Mouse (Mus musculus) right cerebral cortex, postnatal 10 days (tissue): ENCODE data around the gene Bcar1.

Source experiments
- DNase-seq, 2 experiments: peaks; one replicate each; pipeline ENCODE4 v3.0.0; 2021; ENCODE audit warnings: low spot score in 2 of 2

The Bcar1 gene

GRCm38 (mm10) chr8:111682521-111682920 lies 61.1 kb downstream of the Bcar1 start:
- no peak for DNase-seq

DNA sequence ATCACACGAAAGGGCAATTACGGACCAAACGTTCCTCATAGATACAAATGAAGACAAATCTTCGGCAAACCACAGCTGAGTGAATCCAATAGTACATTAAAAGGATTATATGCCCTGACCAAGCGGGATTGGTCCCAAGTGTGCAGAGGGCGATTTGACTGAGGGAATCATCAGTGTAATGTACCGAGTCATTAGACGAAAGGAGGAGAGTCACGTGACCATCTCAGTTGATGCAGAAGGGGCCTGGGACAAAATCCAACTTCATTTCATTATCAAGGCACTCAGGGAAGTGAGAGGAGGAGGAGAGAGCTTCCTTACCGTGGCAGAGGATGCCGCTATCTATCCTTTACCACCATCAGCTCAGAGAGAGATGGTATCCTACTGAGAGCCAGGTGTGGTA lies 62.5 kb downstream of the Bcar1 start:
- DNase-seq = no peak

GRCm38 (mm10) chr8:111680423-111681028 lies 63.1 kb downstream of the Bcar1 start:
- DNase-seq = no peak

- DNase-seq = peak; percentile 59 to 70
These were observed 64.8 kb downstream of the Bcar1 start for GRCm38 (mm10) chr8:111678848-111679247.

- DNase-seq = peak; percentile 59 to 72
These were observed 65.5 kb downstream of the Bcar1 start for GRCm38 (mm10) chr8:111678111-111678510.

DNA sequence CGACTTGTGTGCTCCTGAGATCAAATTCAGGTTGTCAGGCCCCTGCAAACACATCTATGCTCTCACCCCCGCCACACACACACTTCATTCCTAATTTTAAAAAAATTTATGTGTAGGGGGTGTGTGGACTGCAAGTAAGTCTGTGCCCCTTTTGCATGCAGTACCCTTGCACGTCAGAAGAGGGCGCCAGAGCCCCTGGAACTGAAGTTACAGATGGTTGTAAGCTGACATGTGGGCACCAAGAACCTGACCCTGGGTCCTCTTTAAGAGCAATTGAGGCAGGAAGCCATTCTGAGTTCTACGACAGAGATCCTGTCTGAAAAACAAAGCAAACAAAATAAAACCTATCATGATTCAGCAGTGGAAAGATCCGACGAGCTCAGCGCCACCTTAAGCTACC lies 67.4 kb downstream of the Bcar1 start:
- DNase-seq = no peak

DNA sequence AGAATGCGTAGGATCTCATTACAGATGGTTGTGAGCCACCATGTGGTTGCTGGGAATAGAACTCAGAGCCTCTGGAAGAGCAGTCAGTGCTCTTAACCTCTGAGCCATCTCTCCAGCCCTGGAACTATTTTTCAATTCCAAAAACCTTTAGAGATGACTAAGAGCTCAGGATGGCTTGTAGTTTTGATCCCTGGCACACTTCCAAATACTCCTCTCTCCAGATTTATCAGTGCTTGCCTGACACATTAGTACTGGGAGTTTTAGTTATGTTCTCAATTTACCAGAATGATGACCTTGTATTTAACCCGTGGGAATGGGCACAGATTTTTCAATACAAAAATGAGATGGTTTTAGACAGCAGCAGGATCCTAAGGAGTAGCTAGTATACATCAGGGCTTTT lies 76.9 kb downstream of the Bcar1 start:
- DNase-seq = no peak

- DNase-seq = peak; percentile 65 to 75
These were observed 81.1 kb downstream of the Bcar1 start for GRCm38 (mm10) chr8:111662473-111662872.
